In genomic region chr11:30838793-30839192, GRCm38 (mm10) we compare ENCODE assay signal across 36 mouse cellular contexts. TPM values are rescaled to one million over a fixed set of nuclear protein-coding genes. Genes with fewer than 3 reads are reported as not detected.
"Had no signal": no experiment of that assay in that cellular context is flagged by ENCODE, and none has a peak within 500 bp of the region (broad histone marks: within the 10 kb centered on the region; RNA-seq: fewer than 3 reads in every experiment).

No protein-coding gene starts in this region.

- H3K27me3 ChIP-seq: heart, embryonic 12.5 days; heart, embryonic 13.5 days; heart, embryonic 15.5 days; hindbrain, embryonic 12.5 days; hindbrain, embryonic 13.5 days; hindbrain, embryonic 15.5 days; intestine, embryonic 15.5 days; kidney, embryonic 15.5 days had no signal

- H3K9me3 ChIP-seq: heart, embryonic 12.5 days; heart, embryonic 13.5 days; heart, embryonic 15.5 days; hindbrain, embryonic 10.5 days; hindbrain, embryonic 12.5 days; hindbrain, embryonic 13.5 days; hindbrain, embryonic 15.5 days; intestine, embryonic 15.5 days; kidney, embryonic 15.5 days had no signal

- H3K4me1 ChIP-seq: heart, embryonic 12.5 days; heart, embryonic 13.5 days; heart, embryonic 15.5 days; hindbrain, embryonic 10.5 days; hindbrain, embryonic 12.5 days; hindbrain, embryonic 13.5 days; hindbrain, embryonic 15.5 days; intestine, embryonic 15.5 days; kidney, embryonic 15.5 days had no signal

- H3K4me3 ChIP-seq: heart, embryonic 12.5 days; heart, embryonic 13.5 days; heart, embryonic 15.5 days; hindbrain, embryonic 10.5 days; hindbrain, embryonic 12.5 days; hindbrain, embryonic 13.5 days; hindbrain, embryonic 15.5 days; intestine, embryonic 15.5 days; kidney, embryonic 15.5 days; layer of hippocampus, adult 2 months; left cerebral cortex, adult 2 months had no signal

- ATAC-seq: hindbrain, embryonic 16.5 days; hindbrain, postnatal 0 days; inflammation-experienced regulatory T-cells, adult 6 months; intestine, embryonic 15.5 days; intestine, embryonic 16.5 days; intestine, postnatal 0 days had no signal

- H3K27ac ChIP-seq: heart, embryonic 13.5 days; heart, embryonic 15.5 days; hindbrain, embryonic 10.5 days; hindbrain, embryonic 12.5 days; hindbrain, embryonic 13.5 days; hindbrain, embryonic 14.5 days; hindbrain, embryonic 15.5 days; hindbrain, postnatal 0 days; intestine, embryonic 15.5 days; kidney, embryonic 15.5 days; kidney, postnatal 0 days; layer of hippocampus, adult 2 months; left cerebral cortex, adult 2 months had no signal

- H3K9ac ChIP-seq: heart, embryonic 12.5 days; heart, embryonic 13.5 days; heart, embryonic 15.5 days; hindbrain, embryonic 12.5 days; hindbrain, embryonic 13.5 days; hindbrain, embryonic 14.5 days; hindbrain, embryonic 15.5 days; intestine, embryonic 15.5 days; kidney, embryonic 15.5 days had no signal

- DNase-seq: heart, postnatal 10 days; heart, postnatal 14 days; heart, postnatal 36 days; heart, postnatal 4 days; kidney, adult 11 months; kidney, adult 18-20 months; kidney, adult 2 months; kidney, adult 8-10 months; kidney, postnatal 10 days; kidney, postnatal 14 days; kidney, postnatal 25 days; kidney, postnatal 36 days; kidney, postnatal 4 days; layer of hippocampus, adult 9-11 months; layer of hippocampus, postnatal 36 days had no signal

RNA-seq across cellular contexts. Expression of gene Gpr75, which starts 46.4 kb away (rescaled TPM):
- total RNA-seq: heart, postnatal 10 days; hematopoietic stem cell, adult 5-6 weeks had no signal
- polyA plus RNA-seq: heart, embryonic 16.5 days; heart, postnatal 0 days; inflammation-experienced regulatory T-cells, adult 6 months had no signal
